Mouse (Mus musculus): Measurements from ENCODE around the gene Khdc4.

DNA sequence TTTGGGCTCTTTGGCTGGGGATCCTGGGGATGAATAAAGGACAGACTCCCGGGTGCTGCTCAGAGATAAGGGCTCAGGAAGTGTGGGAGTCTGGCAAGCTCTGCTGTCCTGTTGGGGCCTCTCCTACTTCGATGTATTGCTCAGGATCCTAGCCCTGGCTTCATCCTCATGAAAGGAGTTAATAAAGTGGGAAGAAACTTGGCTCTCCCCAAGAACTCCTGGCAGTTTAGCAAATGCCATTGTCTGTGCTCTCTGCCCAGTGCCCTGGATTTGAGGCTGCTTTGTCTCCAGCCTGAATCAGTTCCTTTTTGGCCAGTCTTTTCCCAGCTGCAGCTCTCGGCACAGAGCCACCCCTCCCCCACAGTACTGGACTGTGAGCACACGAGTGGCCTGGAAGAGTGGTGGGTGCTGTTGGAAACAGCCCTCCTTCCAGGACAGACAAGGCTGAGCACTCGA is 72.5 kb downstream of the Khdc4 start:
- TF ChIP-seq TBP (conservative IDR thresholded peaks at IDR 0.05; ENCODE audit: low read depth, low read length) (no peak), E2F4 (IDR thresholded peaks at IDR 0.05; ENCODE audit: insufficient replicate concordance, low read depth, low read length) (no peak), CTCF (conservative IDR thresholded peaks at IDR 0.05 in 1 of 2, IDR thresholded peaks at IDR 0.05 in 1 of 2; ENCODE audit: low read depth in 2 of 2, low read length in 2 of 2) (no peak), POLR2A (IDR thresholded peaks at IDR 0.05; ENCODE audit: low read depth, low read length) (no peak)

Data from CH12.LX (cell line).